Mouse (Mus musculus) liver, adult (tissue): ENCODE measurements around the gene Taf1a.

Experiments used
- GATA4 ChIP-seq: IDR thresholded peaks from 2 replicates; pipeline ENCODE4 v1.6.1; 2014; ENCODE audit warnings: mild to moderate bottlenecking, low read length; ENCODE audit not compliant: insufficient replicate concordance

Taf1a gene

GRCm38 (mm10) chr1:183378321-183378941, 10.3 kb upstream of the Taf1a start:
- TF ChIP-seq GATA4: peak; percentile 97

GRCm38 (mm10) chr1:183381816-183382215, 7.0 kb upstream of the Taf1a start:
- no peak for TF ChIP-seq GATA4

GRCm38 (mm10) chr1:183382621-183383020, 6.2 kb upstream of the Taf1a start:
- no peak for TF ChIP-seq GATA4

- no peak for TF ChIP-seq GATA4
These were observed 14.6 kb downstream of the Taf1a start for GRCm38 (mm10) chr1:183403396-183403795.

GRCm38 (mm10) chr1:183414081-183414727, 25.4 kb downstream of the Taf1a start:
- TF ChIP-seq GATA4: no peak

- no peak for TF ChIP-seq GATA4
These were observed 29.1 kb downstream of the Taf1a start, which contains the start of gene Hhipl2 for GRCm38 (mm10) chr1:183417873-183418272. Gene Hhipl2, plus strand, starts transcription at chr1:183418215.

GRCm38 (mm10) chr1:183419741-183420140, 31.0 kb downstream of the Taf1a start:
- no peak for TF ChIP-seq GATA4

GRCm38 (mm10) chr1:183420296-183420695, 31.5 kb downstream of the Taf1a start:
- TF ChIP-seq GATA4: no peak

- TF ChIP-seq GATA4: no peak
These were observed 35.3 kb downstream of the Taf1a start for GRCm38 (mm10) chr1:183424100-183424499.

GRCm38 (mm10) chr1:183434918-183435317, 46.1 kb downstream of the Taf1a start:
- no peak for TF ChIP-seq GATA4

GRCm38 (mm10) chr1:183439036-183439435, 50.3 kb downstream of the Taf1a start:
- TF ChIP-seq GATA4: no peak; the same call in 1 of the 2 replicates

GRCm38 (mm10) chr1:183442015-183442774, 53.4 kb downstream of the Taf1a start:
- no peak for TF ChIP-seq GATA4

GRCm38 (mm10) chr1:183453066-183453465, 64.3 kb downstream of the Taf1a start:
- no peak for TF ChIP-seq GATA4
